Mouse (Mus musculus): ENCODE results near the gene Specc1l.

DNA sequence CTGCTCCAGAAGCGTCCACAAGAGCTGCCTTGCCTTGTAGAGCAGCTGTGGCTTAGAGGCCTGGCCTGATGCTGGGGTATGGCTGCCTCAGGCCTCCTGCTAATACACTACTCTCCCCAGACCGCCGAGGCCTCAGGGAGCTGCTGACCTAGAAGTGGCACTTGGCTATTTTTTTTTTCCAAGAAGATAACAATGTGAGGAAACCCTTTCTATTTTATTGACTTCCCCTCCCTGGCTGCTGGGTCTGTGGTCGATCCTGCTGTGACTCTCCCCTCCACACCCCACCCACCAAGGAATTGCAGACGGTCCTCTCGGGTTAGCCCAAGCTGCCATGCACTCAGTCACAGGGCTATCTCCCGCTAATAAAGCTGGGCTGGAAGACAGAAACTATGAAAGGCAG, 122.3 kb downstream of the Specc1l start:
- TF ChIP-seq CTCF (IDR thresholded peaks at IDR 0.05; ENCODE audit: borderline replicate concordance, control insufficient read depth, extremely low read depth, insufficient read depth, low read length, poor library complexity): no peak
- no peak for TF ChIP-seq POLR2A (IDR thresholded peaks at IDR 0.05; ENCODE audit: control insufficient read depth, extremely low read depth, insufficient read depth, low read length, poor library complexity)
